Mouse (Mus musculus) hindbrain, embryonic 14.5 days (tissue): ENCODE data around the gene Arsb. TPM values are rescaled to one million over a fixed set of nuclear protein-coding genes. Genes with fewer than 3 reads are reported as not detected.

Experiments used
- ATAC-seq: fragments of 200-750 bp; cut with Nextera tagmentation; 2 replicates; pipeline ENCODE4 v1.8.0; 2017; ENCODE audit warnings: moderate number of reproducible peaks, mild to moderate bottlenecking, moderate TSS enrichment, moderate library complexity; ENCODE audit not compliant: low FRiP score
- DNase-seq: peaks from one replicate; pipeline ENCODE4 v3.0.0-alpha.2; 2015; ENCODE audit warnings: low spot score
- H3K27ac ChIP-seq: fragments of 300-500 bp; sonication (generic); 2 replicates; pipeline ENCODE4 v1.5.1; 2014; ENCODE audit warnings: mild to moderate bottlenecking, moderate library complexity
- H3K27me3 ChIP-seq: fragments of 300-500 bp; sonication (generic); 2 replicates; pipeline ENCODE4 v1.6.1; 2014; ENCODE audit warnings: mild to moderate bottlenecking, low read length, mixed read lengths; ENCODE audit not compliant: control insufficient read depth, insufficient read depth
- H3K36me3 ChIP-seq: fragments of 300-500 bp; sonication (generic); replicated peaks from 2 replicates; pipeline ENCODE4 v1.6.1; 2014; ENCODE audit not compliant: control insufficient read depth, insufficient read depth
- H3K4me1 ChIP-seq: fragments of 300-500 bp; sonication (generic); replicated peaks from 2 replicates; pipeline ENCODE4 v1.6.1; 2014; ENCODE audit warnings: antibody characterized with exemption, low read length, mixed read lengths; ENCODE audit not compliant: control insufficient read depth, insufficient read depth
- H3K4me2 ChIP-seq: fragments of 300-500 bp; sonication (generic); replicated peaks from 2 replicates; pipeline ENCODE4 v1.6.1; 2014; ENCODE audit warnings: mild to moderate bottlenecking, moderate library complexity
- H3K4me3 ChIP-seq: fragments of 300-500 bp; sonication (generic); replicated peaks from 2 replicates; pipeline ENCODE4 v1.5.1; 2014; ENCODE audit warnings: mild to moderate bottlenecking, low read length
- H3K9ac ChIP-seq: fragments of 300-500 bp; sonication (generic); 2 replicates; pipeline ENCODE4 v1.6.1; 2014
- H3K9me3 ChIP-seq: fragments of 300-500 bp; sonication (generic); 2 replicates; pipeline ENCODE4 v1.6.1; 2016; ENCODE audit warnings: low read length; ENCODE audit not compliant: control insufficient read depth
- WGBS: fragments of 180-500 bp; shearing (Covaris S2); extraction: QIAGEN DNeasy Blood & Tissue Kit; methylation state at CpG from one replicate; pipeline ENCODE4 v1.1.7; 2014; 5-methylcytosine and 5-hydroxymethylcytosine counted together
- polyA plus RNA-seq: library from polyadenylated mRNA; unstranded; fragments of >200 nt; fragmentation: Nextera tagmentation; extraction: Ambion mirVana; gene quantifications from 2 replicates; pipeline ENCODE4 v1.2.1, GENCODE M21; 2014

Arsb gene
- polyA plus RNA-seq, 1 experiment from 2014 or later, result 10.9 TPM

DNA sequence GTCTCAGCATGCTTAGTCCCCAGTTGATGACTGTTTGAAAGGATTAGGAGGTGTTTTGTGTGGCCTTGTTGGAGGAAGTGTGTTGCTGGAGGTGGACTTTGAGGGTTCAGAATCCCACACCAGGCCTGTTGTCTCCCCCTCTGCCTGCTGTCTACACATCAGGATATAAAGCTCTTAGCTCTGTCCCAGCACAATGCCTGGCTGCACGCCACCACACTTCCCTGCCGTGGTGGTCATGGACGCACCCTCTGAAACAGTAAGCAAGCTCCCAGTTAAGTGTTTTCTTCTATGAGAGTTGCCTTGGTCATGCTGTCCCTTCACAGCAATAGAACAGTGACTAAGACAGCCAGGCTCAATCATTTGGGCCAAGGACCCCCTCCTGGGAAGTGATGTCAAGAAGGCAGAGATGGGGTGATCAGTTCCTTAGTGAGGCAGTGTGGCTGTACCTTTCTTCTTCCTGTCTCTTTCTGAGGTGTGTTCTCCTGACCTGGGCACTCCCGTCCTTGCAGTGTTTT is 149.4 kb downstream of the Arsb start:
- no peaks in the 10 kb centered on the region for H3K4me1 ChIP-seq
- no peaks in the 10 kb centered on the region for H3K27me3 ChIP-seq
- no peak overlapping the region for H3K9ac ChIP-seq
- H3K27ac ChIP-seq, result no peak overlapping the region
- ATAC-seq (no peak), DNase-seq (no peak)
- H3K4me2 ChIP-seq, result no peak overlapping the region
- H3K36me3 ChIP-seq, result no peaks in the 10 kb centered on the region
- 86% methylated on average over 4 of the region's 4 CpGs for WGBS
- H3K4me3 ChIP-seq, result no peak overlapping the region
- H3K9me3 ChIP-seq, result no peaks in the 10 kb centered on the region

DNA sequence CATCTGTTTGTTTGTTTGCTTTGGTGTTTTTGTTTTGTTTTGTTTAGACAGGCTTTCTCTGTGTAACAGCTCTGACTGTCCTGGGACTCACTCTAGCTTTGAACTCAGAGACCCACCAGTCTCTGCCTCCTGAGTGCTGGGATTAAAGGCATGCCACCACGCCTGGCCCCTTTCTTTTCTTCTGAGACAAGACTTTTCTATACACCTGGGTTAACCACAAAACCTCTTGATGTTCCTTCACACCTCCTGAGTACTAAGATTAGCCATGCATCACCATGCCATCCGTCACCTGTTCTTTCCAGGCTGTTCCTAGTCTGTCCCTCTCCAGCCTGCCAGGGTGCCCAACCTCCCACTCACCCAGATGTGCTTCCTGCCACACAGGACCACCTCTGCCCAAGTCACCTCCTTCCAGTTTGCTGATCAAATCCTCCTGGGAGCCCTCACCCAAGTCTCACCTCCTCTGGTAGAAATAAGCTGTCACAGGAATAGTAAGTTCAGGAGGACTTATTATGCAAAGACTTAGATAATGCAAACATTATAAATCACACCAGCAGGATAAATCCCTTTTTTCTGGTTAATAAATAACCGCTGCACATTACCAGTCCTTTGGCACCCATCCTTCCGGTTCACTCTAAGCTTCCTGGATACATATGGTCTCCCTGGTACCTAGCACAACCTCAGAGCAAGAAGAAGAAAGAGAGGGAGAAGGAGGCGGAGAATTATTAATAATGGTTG is 150.6 kb downstream of the Arsb start:
- ATAC-seq (no peak), DNase-seq (no peak)
- Histone ChIP-seq H3K4me1 (no peaks in the 10 kb centered on the region), H3K4me3 (no peak overlapping the region), H3K27ac (no peak overlapping the region), H3K36me3 (no peaks in the 10 kb centered on the region), H3K9ac (no peak overlapping the region), H3K9me3 (no peaks in the 10 kb centered on the region), H3K27me3 (no peaks in the 10 kb centered on the region), H3K4me2 (no peak overlapping the region)
- 80% methylated on average over 5 of the region's 5 CpGs for WGBS

DNA sequence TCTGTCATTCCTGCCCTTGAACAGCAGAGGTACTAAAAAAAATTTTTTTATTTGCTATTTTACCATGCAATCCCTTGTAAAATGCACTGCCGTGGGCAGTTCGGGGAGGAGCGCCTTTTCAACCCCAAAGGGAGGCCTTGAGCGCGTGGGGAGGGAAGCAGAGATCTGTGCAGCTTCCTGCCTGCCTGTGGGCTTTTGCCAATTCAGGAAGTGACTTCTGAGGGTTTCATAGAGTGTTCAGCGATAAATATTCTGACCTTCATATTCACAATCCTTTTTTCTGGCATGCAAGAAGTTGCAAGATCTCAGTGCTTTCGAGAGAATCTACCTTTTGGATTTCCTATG is 151.1 kb downstream of the Arsb start:
- H3K9ac ChIP-seq, result no peak overlapping the region
- DNase-seq, result no peak
- H3K9me3 ChIP-seq, result no peaks in the 10 kb centered on the region
- no peak overlapping the region for H3K4me3 ChIP-seq
- 82% methylated on average over 7 of the region's 7 CpGs for WGBS
- ATAC-seq, result no peak
- no peaks in the 10 kb centered on the region for H3K4me1 ChIP-seq
- no peaks in the 10 kb centered on the region for H3K27me3 ChIP-seq
- H3K4me2 ChIP-seq, result no peak overlapping the region
- H3K36me3 ChIP-seq, result no peaks in the 10 kb centered on the region
- H3K27ac ChIP-seq, result no peak overlapping the region

DNA sequence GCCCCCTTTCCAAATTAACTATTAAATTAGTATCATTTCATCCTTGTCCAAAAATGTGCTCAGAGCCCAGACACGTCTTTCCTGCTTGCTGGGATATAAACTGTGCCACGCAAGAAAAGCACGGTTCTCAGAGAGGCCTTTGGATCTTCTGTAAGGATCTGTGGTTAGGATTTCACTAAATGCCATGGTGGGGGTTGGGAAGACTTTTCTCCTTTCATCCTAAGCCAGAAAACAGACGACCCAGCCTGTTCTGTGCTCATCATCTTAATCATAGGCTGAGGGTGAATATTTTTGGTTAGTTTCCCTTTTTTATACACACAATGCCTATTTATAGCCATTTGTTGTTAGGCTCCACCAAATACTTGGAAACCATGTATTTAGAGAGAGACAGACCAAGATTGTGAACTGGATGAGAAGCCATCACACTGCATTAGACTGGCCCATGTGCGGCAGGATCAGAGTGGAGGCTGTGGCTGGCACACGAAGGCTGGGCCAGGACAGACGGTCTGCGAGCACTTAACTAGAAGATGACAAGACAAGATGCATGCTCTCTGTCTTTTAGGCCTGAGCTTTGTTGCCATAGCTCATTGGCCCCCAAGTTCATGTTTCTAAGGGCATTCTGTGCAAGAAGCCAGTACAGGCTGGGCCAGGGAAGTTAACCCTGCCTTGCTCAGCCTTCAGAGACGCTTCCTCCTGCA is 153.5 kb downstream of the Arsb start:
- Histone ChIP-seq H3K27ac (no peak overlapping the region), H3K4me1 (no peaks in the 10 kb centered on the region), H3K4me3 (no peak overlapping the region), H3K36me3 (no peaks in the 10 kb centered on the region), H3K9me3 (no peaks in the 10 kb centered on the region), H3K9ac (no peak overlapping the region), H3K27me3 (no peaks in the 10 kb centered on the region), H3K4me2 (no peak overlapping the region)
- 76% methylated on average over 9 of the region's 9 CpGs for WGBS
- DNase-seq, result no peak
- ATAC-seq, result no peak

DNA sequence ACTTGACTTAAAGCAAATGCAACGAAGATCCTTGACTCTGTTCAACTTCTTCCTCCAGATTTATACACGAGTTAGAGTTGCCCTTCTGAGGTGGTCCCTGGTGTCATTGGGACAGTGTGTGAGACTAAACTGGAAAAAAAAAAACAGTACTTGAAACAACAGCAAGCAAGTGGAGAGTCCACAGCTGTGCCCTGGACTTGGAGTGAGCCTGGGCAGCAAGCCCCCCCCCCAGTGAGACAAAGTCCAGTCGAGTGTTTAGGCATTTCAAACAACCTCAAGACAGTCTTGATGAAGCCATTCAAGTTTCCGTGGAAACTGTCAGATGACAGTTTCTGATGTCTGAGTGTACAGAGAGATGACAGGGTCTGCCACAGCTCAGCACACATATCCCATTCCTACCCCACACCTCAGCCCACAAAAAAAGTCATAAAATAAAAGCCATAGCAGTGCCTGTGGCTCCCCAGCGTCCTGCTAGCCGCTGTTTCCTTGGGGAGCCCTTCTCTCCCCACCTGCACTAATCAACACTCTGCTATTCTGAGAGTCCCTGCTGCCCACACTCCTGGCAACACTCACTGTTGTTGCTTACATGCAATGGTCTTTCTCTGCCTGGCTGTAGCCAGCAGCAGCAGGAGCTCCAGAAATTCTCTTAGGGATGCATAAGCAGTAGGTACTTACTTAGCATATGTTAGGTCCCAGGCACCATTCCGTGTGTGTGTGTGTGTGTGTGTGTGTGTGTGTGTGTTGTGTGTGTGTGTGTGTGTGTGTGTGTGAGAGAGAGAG is 159.3 kb downstream of the Arsb start:
- WGBS, result 62% methylated on average over 7 of the region's 7 CpGs
- Histone ChIP-seq H3K4me3 (no peak overlapping the region), H3K4me2 (no peak overlapping the region), H3K27ac (no peak overlapping the region), H3K9me3 (no peaks in the 10 kb centered on the region), H3K27me3 (no peaks in the 10 kb centered on the region), H3K4me1 (no peaks in the 10 kb centered on the region), H3K36me3 (no peaks in the 10 kb centered on the region), H3K9ac (no peak overlapping the region)
- no peak for DNase-seq
- ATAC-seq, result no peak

DNA sequence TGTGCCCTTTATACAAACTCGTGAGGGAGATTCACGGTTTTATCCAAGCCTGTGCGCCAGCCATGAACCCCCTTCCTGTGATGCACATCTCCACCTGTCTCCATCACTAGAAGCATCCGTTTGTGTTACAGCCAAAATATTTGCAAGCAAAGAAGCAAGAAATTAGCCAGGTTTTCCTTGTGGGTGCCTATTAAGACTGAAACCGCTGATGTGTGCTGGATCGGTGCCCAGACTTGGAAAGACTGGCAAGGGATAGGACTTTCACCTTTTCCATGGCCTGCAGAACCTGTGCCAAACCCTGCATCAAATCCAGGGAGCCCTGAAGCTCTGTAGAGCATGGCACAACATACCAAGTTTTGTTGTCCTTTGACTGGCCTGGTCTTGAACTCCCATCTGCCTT is 165.0 kb downstream of the Arsb start:
- DNase-seq, result no peak
- no peak overlapping the region for H3K9ac ChIP-seq
- no peaks in the 10 kb centered on the region for H3K27me3 ChIP-seq
- H3K9me3 ChIP-seq, result no peaks in the 10 kb centered on the region
- 77% methylated on average over 6 of the region's 6 CpGs for WGBS
- H3K4me1 ChIP-seq, result 0 out of 2 replicates have a peak, but pooled peaks cover 3% of the 10 kb centered on the region
- ATAC-seq, result no peak
- H3K4me2 ChIP-seq, result no peak overlapping the region
- no peak overlapping the region for H3K27ac ChIP-seq
- no peaks in the 10 kb centered on the region for H3K36me3 ChIP-seq
- H3K4me3 ChIP-seq, result no peak overlapping the region

DNA sequence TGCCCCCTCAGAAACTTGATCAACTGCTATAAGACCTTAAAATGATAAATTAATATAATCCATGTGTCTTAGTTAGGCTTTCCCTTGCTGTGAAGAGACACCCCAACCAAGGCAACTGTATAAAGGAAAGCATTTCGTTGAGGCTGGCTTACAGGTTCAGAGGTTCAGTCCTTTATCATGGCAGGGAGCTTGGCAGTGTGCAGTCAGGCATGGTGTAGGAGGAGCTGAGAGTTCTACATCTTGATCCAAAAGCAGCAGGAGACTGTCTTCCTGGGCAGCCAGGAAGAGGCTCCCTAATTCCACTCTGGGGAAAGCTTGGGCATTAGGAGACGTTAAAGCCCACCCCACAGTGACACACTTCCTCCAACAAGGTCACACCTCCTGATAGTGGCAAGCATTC is 166.7 kb downstream of the Arsb start:
- 17% methylated on average over 2 of the region's 2 CpGs for WGBS
- no peak for ATAC-seq
- Histone ChIP-seq H3K4me3 (no peak overlapping the region), H3K27me3 (no peaks in the 10 kb centered on the region), H3K4me2 (no peak overlapping the region), H3K9ac (no peak overlapping the region), H3K27ac (no peak overlapping the region), H3K9me3 (no peaks in the 10 kb centered on the region), H3K36me3 (no peaks in the 10 kb centered on the region), H3K4me1 (peaks cover 6% of the 10 kb centered on the region; the same call in 1 of the 2 replicates)
- DNase-seq, result no peak

DNA sequence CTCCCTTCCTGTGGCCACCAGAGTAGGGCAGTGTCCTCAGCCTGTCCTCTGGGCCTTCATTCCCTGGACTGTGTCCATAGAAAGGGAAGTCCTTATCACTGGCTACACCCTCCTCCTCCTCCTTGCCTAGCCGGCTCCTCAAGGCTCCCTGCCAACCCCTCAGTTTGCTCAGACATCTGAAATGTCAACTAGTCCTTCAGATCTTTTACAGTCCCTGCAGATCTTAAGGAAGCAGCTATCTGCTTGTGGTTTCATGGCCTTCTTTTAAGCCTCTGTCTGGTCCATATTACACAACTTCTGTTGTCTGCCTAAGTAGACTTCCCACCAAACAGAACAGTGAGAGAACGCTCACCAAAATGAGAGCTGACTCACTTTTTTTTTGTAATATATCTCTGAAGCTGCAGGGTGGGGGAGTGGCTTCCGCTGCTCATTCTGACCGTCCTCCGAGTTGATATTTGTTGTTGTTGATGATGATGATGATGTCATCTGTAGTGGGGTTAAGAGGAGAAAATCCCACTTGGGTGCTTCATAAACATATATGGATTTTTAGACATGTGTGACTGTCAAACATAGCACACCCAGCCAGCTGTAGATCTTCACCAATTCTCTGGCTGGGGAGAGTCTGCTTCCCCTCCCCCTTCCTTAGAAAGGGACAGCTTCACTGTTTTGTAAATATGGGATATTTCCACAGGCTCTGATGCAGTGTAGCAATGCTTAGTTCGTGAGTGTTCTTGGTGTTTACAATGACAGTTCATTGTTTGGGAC is 168.1 kb downstream of the Arsb start:
- no peaks in the 10 kb centered on the region for H3K27me3 ChIP-seq
- H3K36me3 ChIP-seq, result no peaks in the 10 kb centered on the region
- no peak overlapping the region for H3K27ac ChIP-seq

More for the DNA sequence above, 168.1 kb downstream of the Arsb start:
- Histone ChIP-seq H3K9me3 (no peaks in the 10 kb centered on the region), H3K4me3 (no peak overlapping the region), H3K9ac (no peak overlapping the region), H3K4me1 (peaks cover 6% of the 10 kb centered on the region; the same call in 1 of the 2 replicates), H3K4me2 (no peak overlapping the region)
- ATAC-seq, result no peak
- 80% methylated on average over 6 of the region's 6 CpGs for WGBS
- no peak for DNase-seq
